Mouse (Mus musculus): ENCODE results near the gene Dcaf6. TPM values are rescaled to one million over a fixed set of nuclear protein-coding genes. Genes with fewer than 3 reads are reported as not detected.
A peak's percentile ranks its signal among the peaks of the same experiment; 100 is the strongest.

Dcaf6 gene
- polyA plus RNA-seq, 1 experiment from 2014 or later, result 10.7 TPM

- ATAC-seq, result no peak
- no peaks in the 10 kb centered on the region for H3K4me1 ChIP-seq (ENCODE audit: control insufficient read depth, insufficient read depth, low read length)
- no peak overlapping the region for H3K4me2 ChIP-seq (ENCODE audit: low read depth, low read length)
- H3K9me3 ChIP-seq (ENCODE audit: control insufficient read depth, low read length), result no peaks in the 10 kb centered on the region
- H3K27me3 ChIP-seq (replicated peaks; ENCODE audit: control insufficient read depth, insufficient read depth, low read length), result no peaks in the 10 kb centered on the region
- H3K36me3 ChIP-seq (ENCODE audit: control insufficient read depth, insufficient read depth, low read length), result no peaks in the 10 kb centered on the region
- H3K9ac ChIP-seq (ENCODE audit: low read depth, low read length), result no peak overlapping the region
- H3K4me3 ChIP-seq (ENCODE audit: low read length), result no peak overlapping the region
- no peak overlapping the region for H3K27ac ChIP-seq (ENCODE audit: low read length)
These were observed 8.7 kb upstream of the Dcaf6 start for GRCm38 (mm10) chr1:165468971-165469370.

DNA sequence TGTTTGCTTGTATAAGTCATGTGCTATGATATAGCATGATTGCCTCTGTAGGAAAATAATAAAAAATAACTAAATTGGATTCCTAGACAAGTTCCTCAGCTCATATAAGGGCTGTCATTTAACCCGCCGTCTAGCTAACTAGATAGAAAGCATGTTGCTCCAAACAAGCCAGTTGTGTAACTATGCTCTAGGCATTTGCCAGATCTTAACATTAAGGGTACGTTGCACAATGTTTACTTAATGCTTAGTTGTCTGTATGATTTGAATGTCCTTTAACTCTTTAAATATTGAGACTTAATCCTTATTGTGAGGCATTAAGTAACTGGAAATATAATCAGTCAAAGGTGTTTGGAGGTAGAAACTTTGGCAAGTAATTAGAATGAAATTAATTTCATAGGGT lies 4.3 kb upstream of the Dcaf6 start:
- H3K9ac ChIP-seq (ENCODE audit: low read depth, low read length), result no peak overlapping the region
- no peak overlapping the region for H3K4me2 ChIP-seq (ENCODE audit: low read depth, low read length)
- H3K36me3 ChIP-seq (ENCODE audit: control insufficient read depth, insufficient read depth, low read length), result no peaks in the 10 kb centered on the region
- ATAC-seq, result no peak
- no peaks in the 10 kb centered on the region for H3K9me3 ChIP-seq (ENCODE audit: control insufficient read depth, low read length)
- H3K27me3 ChIP-seq (replicated peaks; ENCODE audit: control insufficient read depth, insufficient read depth, low read length), result no peaks in the 10 kb centered on the region
- H3K4me1 ChIP-seq (ENCODE audit: control insufficient read depth, insufficient read depth, low read length), result peaks cover 3% of the 10 kb centered on the region; the same call in 1 of the 2 replicates
- 76% methylated on average over 3 of the region's 3 CpGs for WGBS
- no peak overlapping the region for H3K27ac ChIP-seq (ENCODE audit: low read length)
- H3K4me3 ChIP-seq (ENCODE audit: low read length), result no peak overlapping the region

DNA sequence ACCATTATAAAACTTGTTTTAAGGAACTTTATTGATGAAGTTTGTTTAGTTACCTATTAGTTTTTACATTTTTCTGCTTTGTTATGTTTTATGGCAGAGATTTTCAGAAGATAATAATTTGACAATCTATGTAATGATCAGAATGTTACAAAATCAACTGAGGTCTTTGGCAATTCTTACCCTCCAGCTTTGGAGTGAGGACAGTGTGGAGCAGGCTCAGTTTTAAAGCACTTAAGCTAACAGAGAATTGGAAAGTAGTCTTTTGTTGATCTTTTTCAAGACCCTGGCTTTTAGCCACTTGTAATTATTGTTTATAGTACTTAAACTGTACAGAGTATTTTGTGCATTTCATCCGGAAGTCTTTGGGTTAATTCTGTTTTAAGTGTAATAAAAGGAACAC lies 2.6 kb upstream of the Dcaf6 start:
- no peak for ATAC-seq
- Histone ChIP-seq H3K4me1 (ENCODE audit: control insufficient read depth, insufficient read depth, low read length) (peaks cover 3% of the 10 kb centered on the region; the same call in 1 of the 2 replicates), H3K4me3 (ENCODE audit: low read length) (no peak overlapping the region), H3K36me3 (ENCODE audit: control insufficient read depth, insufficient read depth, low read length) (no peaks in the 10 kb centered on the region), H3K27me3 (replicated peaks; ENCODE audit: control insufficient read depth, insufficient read depth, low read length) (no peaks in the 10 kb centered on the region), H3K9me3 (ENCODE audit: control insufficient read depth, low read length) (no peaks in the 10 kb centered on the region), H3K4me2 (ENCODE audit: low read depth, low read length) (no peak overlapping the region), H3K9ac (ENCODE audit: low read depth, low read length) (no peak overlapping the region), H3K27ac (ENCODE audit: low read length) (no peak overlapping the region)
- WGBS, result 69% methylated on average over 1 of the region's 1 CpGs

- peak overlapping the region; percentile 65 for H3K4me2 ChIP-seq (ENCODE audit: low read depth, low read length)
- H3K9ac ChIP-seq (ENCODE audit: low read depth, low read length), result peak overlapping the region; percentile 85
- no peaks in the 10 kb centered on the region for H3K27me3 ChIP-seq (replicated peaks; ENCODE audit: control insufficient read depth, insufficient read depth, low read length)
- H3K9me3 ChIP-seq (ENCODE audit: control insufficient read depth, low read length), result no peaks in the 10 kb centered on the region
- H3K27ac ChIP-seq (ENCODE audit: low read length), result peak overlapping the region; percentile 92
- peaks cover 3% of the 10 kb centered on the region; the same call in 1 of the 2 replicates for H3K4me1 ChIP-seq (ENCODE audit: control insufficient read depth, insufficient read depth, low read length)
- WGBS, result under 1% methylated on average over 9 of the region's 9 CpGs
- no peak for ATAC-seq
- no peaks in the 10 kb centered on the region for H3K36me3 ChIP-seq (ENCODE audit: control insufficient read depth, insufficient read depth, low read length)
- peak overlapping the region; percentile 92 for H3K4me3 ChIP-seq (ENCODE audit: low read length)
These were observed 1.4 kb upstream of the Dcaf6 start for GRCm38 (mm10) chr1:165461681-165462080.

GRCm38 (mm10) chr1:165460801-165461377 lies 614 bp upstream of the Dcaf6 start:
- no peaks in the 10 kb centered on the region for H3K36me3 ChIP-seq (ENCODE audit: control insufficient read depth, insufficient read depth, low read length)
- ATAC-seq, result peak; percentile 96
- H3K27ac ChIP-seq (ENCODE audit: low read length), result peak overlapping the region; percentile 98
- peak overlapping the region; percentile 92 for H3K4me3 ChIP-seq (ENCODE audit: low read length)
- WGBS, result under 1% methylated on average over 41 of the region's 41 CpGs
- H3K4me2 ChIP-seq (ENCODE audit: low read depth, low read length), result peak overlapping the region; percentile 84
- peaks cover 3% of the 10 kb centered on the region; the same call in 1 of the 2 replicates for H3K4me1 ChIP-seq (ENCODE audit: control insufficient read depth, insufficient read depth, low read length)
- peak overlapping the region; percentile 85 for H3K9ac ChIP-seq (ENCODE audit: low read depth, low read length)
- no peaks in the 10 kb centered on the region for H3K27me3 ChIP-seq (replicated peaks; ENCODE audit: control insufficient read depth, insufficient read depth, low read length)
- no peaks in the 10 kb centered on the region for H3K9me3 ChIP-seq (ENCODE audit: control insufficient read depth, low read length)

GRCm38 (mm10) chr1:165459503-165460181 lies 633 bp downstream of the Dcaf6 start:
- H3K4me2 ChIP-seq (ENCODE audit: low read depth, low read length), result peak overlapping the region; percentile 84
- peak; percentile 26 for ATAC-seq
- peak overlapping the region; percentile 94 for H3K27ac ChIP-seq (ENCODE audit: low read length)
- no peaks in the 10 kb centered on the region for H3K36me3 ChIP-seq (ENCODE audit: control insufficient read depth, insufficient read depth, low read length)
- peak overlapping the region; percentile 91 for H3K9ac ChIP-seq (ENCODE audit: low read depth, low read length)
- no peaks in the 10 kb centered on the region for H3K9me3 ChIP-seq (ENCODE audit: control insufficient read depth, low read length)
- under 1% methylated on average over 57 of the region's 60 CpGs for WGBS
- H3K27me3 ChIP-seq (replicated peaks; ENCODE audit: control insufficient read depth, insufficient read depth, low read length), result no peaks in the 10 kb centered on the region
- peaks cover 3% of the 10 kb centered on the region; the same call in 1 of the 2 replicates for H3K4me1 ChIP-seq (ENCODE audit: control insufficient read depth, insufficient read depth, low read length)
- peak overlapping the region; percentile 92 for H3K4me3 ChIP-seq (ENCODE audit: low read length)

GRCm38 (mm10) chr1:165459041-165459502 lies 1.2 kb downstream of the Dcaf6 start:
- Histone ChIP-seq H3K4me2 (ENCODE audit: low read depth, low read length) (peak overlapping the region; percentile 84), H3K9me3 (ENCODE audit: control insufficient read depth, low read length) (no peaks in the 10 kb centered on the region), H3K36me3 (ENCODE audit: control insufficient read depth, insufficient read depth, low read length) (no peaks in the 10 kb centered on the region), H3K9ac (ENCODE audit: low read depth, low read length) (peak overlapping the region; percentile 91), H3K4me1 (ENCODE audit: control insufficient read depth, insufficient read depth, low read length) (peaks cover 3% of the 10 kb centered on the region; the same call in 1 of the 2 replicates), H3K4me3 (ENCODE audit: low read length) (peak overlapping the region; percentile 92), H3K27ac (ENCODE audit: low read length) (no peak overlapping the region), H3K27me3 (replicated peaks; ENCODE audit: control insufficient read depth, insufficient read depth, low read length) (no peaks in the 10 kb centered on the region)
- no peak for ATAC-seq
- WGBS, result 15% methylated on average over 7 of the region's 7 CpGs

DNA sequence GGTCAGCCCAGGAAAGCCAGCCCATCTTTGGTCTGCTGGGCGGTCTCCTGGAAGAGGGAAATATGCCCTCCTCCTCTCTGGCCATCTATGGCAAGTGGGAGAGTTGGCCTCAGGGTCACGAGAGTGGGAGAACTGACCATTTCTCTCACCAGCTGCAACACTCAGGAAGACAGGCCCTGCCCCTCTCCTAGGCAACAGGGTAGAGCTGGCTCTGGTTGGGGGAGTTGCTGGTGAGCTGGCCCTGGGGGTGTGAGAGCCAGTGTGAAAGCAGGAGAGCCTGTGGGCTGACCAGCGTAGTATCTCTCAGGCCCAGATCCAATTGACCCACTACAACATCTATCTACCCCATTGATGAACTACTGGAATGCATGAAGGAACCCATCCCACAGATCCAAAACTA lies 18.6 kb downstream of the Dcaf6 start:
- Histone ChIP-seq H3K9me3 (ENCODE audit: control insufficient read depth, low read length) (no peaks in the 10 kb centered on the region), H3K4me3 (ENCODE audit: low read length) (no peak overlapping the region), H3K4me1 (ENCODE audit: control insufficient read depth, insufficient read depth, low read length) (no peaks in the 10 kb centered on the region), H3K4me2 (ENCODE audit: low read depth, low read length) (no peak overlapping the region), H3K36me3 (ENCODE audit: control insufficient read depth, insufficient read depth, low read length) (no peaks in the 10 kb centered on the region), H3K27ac (ENCODE audit: low read length) (no peak overlapping the region), H3K9ac (ENCODE audit: low read depth, low read length) (no peak overlapping the region), H3K27me3 (replicated peaks; ENCODE audit: control insufficient read depth, insufficient read depth, low read length) (no peaks in the 10 kb centered on the region)
- no peak for ATAC-seq
- 91% methylated on average over 3 of the region's 3 CpGs for WGBS

- H3K9me3 ChIP-seq (ENCODE audit: control insufficient read depth, low read length), result no peaks in the 10 kb centered on the region
- H3K36me3 ChIP-seq (ENCODE audit: control insufficient read depth, insufficient read depth, low read length), result no peaks in the 10 kb centered on the region
- H3K4me2 ChIP-seq (ENCODE audit: low read depth, low read length), result no peak overlapping the region
- H3K27ac ChIP-seq (ENCODE audit: low read length), result no peak overlapping the region
- ATAC-seq, result no peak
- H3K27me3 ChIP-seq (replicated peaks; ENCODE audit: control insufficient read depth, insufficient read depth, low read length), result no peaks in the 10 kb centered on the region
- no peak overlapping the region for H3K9ac ChIP-seq (ENCODE audit: low read depth, low read length)
- H3K4me1 ChIP-seq (ENCODE audit: control insufficient read depth, insufficient read depth, low read length), result no peaks in the 10 kb centered on the region
- H3K4me3 ChIP-seq (ENCODE audit: low read length), result no peak overlapping the region
These were observed 19.1 kb downstream of the Dcaf6 start for GRCm38 (mm10) chr1:165441201-165441600.
